In the genomic region with DNA sequence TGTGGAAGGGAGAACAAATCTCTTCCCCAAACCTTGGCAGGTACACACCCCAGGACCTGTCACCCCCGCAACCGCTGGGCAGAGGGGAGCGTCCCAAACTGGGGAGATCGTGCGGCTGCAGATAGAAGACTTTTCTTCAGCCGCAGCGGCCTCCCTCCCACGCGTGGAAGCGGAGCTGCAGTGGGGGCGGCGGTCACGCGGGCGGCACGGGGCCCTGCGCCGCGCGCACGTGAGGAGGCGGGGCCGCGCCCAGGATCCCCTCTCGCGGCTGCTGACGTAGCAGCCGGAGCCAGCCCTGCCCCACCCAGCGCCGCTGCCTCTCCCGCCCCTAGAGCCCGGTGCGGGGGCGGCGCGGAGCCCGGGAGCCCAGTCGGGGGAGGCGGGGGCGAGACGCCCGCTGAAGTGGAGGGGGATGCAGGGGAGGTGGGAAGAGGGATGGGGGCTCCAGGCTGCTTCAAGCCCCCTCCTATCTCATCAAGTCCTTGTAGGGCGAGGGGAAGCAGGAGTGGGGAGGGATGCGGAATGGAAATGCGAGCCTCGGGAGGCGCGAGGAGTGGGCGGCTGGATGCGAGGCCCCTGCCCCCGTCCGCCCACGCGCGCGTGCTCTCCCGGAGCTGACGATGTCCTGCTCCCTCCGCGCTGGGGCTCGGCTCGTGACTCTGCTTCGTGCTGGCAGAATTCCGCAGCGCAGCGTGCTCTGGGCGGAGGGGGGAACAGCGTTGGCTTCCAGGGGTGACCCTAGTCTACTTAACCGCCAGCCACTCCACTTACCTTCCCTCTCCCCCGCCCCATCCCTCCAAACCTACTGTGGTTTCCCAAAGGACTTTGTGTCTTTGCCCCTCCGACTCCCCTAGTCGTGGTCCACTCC, we compare ENCODE assay signal across 8 mouse cellular contexts.
DNase-seq lines count a peak whose midpoint lies in the region; ATAC-seq and TF ChIP-seq lines count a peak whose summit lies in the region.

No protein-coding gene starts in this region.

- DNase-seq in MEL (ENCODE audit: low read depth, low spot score): peak; percentile 67
- peak; percentile 89 for DNase-seq in cerebellum, adult 9-10 months
- peak; percentile 67 to 70 for DNase-seq in frontal cortex, postnatal 25 days (ENCODE audit: low spot score in 2 of 2)
- peak; percentile 66 to 82 for DNase-seq in layer of hippocampus, postnatal 25 days (ENCODE audit: extremely low spot score in 1 of 2, low spot score in 1 of 2)
- DNase-seq in lung, postnatal 10 days: peak; percentile 74
- peak; percentile 67 for DNase-seq in retina, adult 2 months (ENCODE audit: low read depth, low spot score)
- DNase-seq in thymus, postnatal 25 days: peak; percentile 66

- no peak; a peak in 1 of 4 replicates for TF ChIP-seq EP300 in MEL (IDR thresholded peaks at IDR 0.05; ENCODE audit: low read depth in 1 of 2, low read length in 2 of 2)

- peak overlapping the region; percentile 66 for H3K9ac ChIP-seq in MEL (ENCODE audit: control insufficient read depth, low read depth, low read length, poor library complexity, severe bottlenecking)
- peak overlapping the region; percentile 83 for H3K9ac ChIP-seq in hindbrain, embryonic 13.5 days

- H3K27me3 ChIP-seq in MEL (ENCODE audit: control insufficient read depth in 1 of 2, insufficient read depth in 2 of 2, low read length in 2 of 2): peaks cover 1 to 2% of the 10 kb centered on the region in 2 experiments; a peak in 2 of 4 replicates
- peaks cover 23% of the 10 kb centered on the region for H3K27me3 ChIP-seq in hindbrain, embryonic 13.5 days

- H3K4me1 ChIP-seq in MEL (ENCODE audit: control insufficient read depth in 1 of 2, insufficient read depth in 2 of 2, low read length in 2 of 2): peaks cover 0 to 12% of the 10 kb centered on the region in 2 experiments; a peak in 1 of 4 replicates
- peaks cover 10% of the 10 kb centered on the region for H3K4me1 ChIP-seq in hindbrain, embryonic 13.5 days (replicated peaks)

- TF ChIP-seq RAD21 in MEL (IDR thresholded peaks at IDR 0.05; ENCODE audit: low read depth, low read length): no peak

- TF ChIP-seq POLR2A in MEL (IDR thresholded peaks at IDR 0.05; ENCODE audit: control insufficient read depth in 1 of 2, insufficient read depth in 1 of 2, low read depth in 1 of 2, low read length in 2 of 2, poor library complexity in 1 of 2): no peak

- WGBS in hindbrain, embryonic 13.5 days: under 1% methylated on average over 48 of the region's 72 CpGs

- no peaks in the 10 kb centered on the region for H3K9me3 ChIP-seq in MEL (replicated peaks; ENCODE audit: insufficient read depth, low read length)
- H3K9me3 ChIP-seq in hindbrain, embryonic 13.5 days: no peaks in the 10 kb centered on the region

- peak; percentile 89 for ATAC-seq in hindbrain, embryonic 13.5 days (ENCODE audit: low FRiP score)

- peak overlapping the region; percentile 36 to 63 for H3K4me3 ChIP-seq in MEL (ENCODE audit: control insufficient read depth in 1 of 2, insufficient read depth in 1 of 2, low read depth in 2 of 2, low read length in 2 of 2)
- peak overlapping the region; percentile 57 for H3K4me3 ChIP-seq in hindbrain, embryonic 13.5 days

- no peak overlapping the region for H3K27ac ChIP-seq in MEL (ENCODE audit: control insufficient read depth, low read depth, low read length)
- peak overlapping the region; percentile 79 for H3K27ac ChIP-seq in hindbrain, embryonic 13.5 days

- TF ChIP-seq CTCF in MEL (IDR thresholded peaks at IDR 0.05 in 2 of 3, conservative IDR thresholded peaks at IDR 0.05 in 1 of 3; ENCODE audit: control insufficient read depth in 1 of 3, insufficient read depth in 1 of 3, low read depth in 2 of 3, low read length in 3 of 3, poor library complexity in 1 of 3, severe bottlenecking in 1 of 3): no peak

- H3K36me3 ChIP-seq in MEL (ENCODE audit: control insufficient read depth in 1 of 2, insufficient read depth in 2 of 2, low read length in 2 of 2): no peaks in the 10 kb centered on the region; a peak in 1 of 4 replicates
- H3K36me3 ChIP-seq in hindbrain, embryonic 13.5 days: no peaks in the 10 kb centered on the region

- no peaks in the 10 kb centered on the region for H3K79me2 ChIP-seq in MEL (ENCODE audit: control insufficient read depth, insufficient read depth, low read length, poor library complexity)

- peak overlapping the region; percentile 92 for H3K4me2 ChIP-seq in hindbrain, embryonic 13.5 days

TF ChIP-seq in MEL, 35 proteins besides CTCF, POLR2A, EP300 and RAD21:
- TF ChIP-seq ELF1 (IDR thresholded peaks at IDR 0.05; ENCODE audit: low read depth, low read length): no peak
- TF ChIP-seq USF1 (IDR thresholded peaks at IDR 0.05; ENCODE audit: low read depth, low read length): peak; percentile 69
- TF ChIP-seq MXI1 (IDR thresholded peaks at IDR 0.05; ENCODE audit: low read depth, low read length): peak; percentile 52; the same call in 1 of the 2 replicates
- TF ChIP-seq CHD1 (IDR thresholded peaks at IDR 0.05; ENCODE audit: low read depth, low read length): no peak
- peak; percentile 44; the same call in 1 of the 2 replicates for TF ChIP-seq MAX (IDR thresholded peaks at IDR 0.05; ENCODE audit: low read length)
- TF ChIP-seq ZMIZ1 (IDR thresholded peaks at IDR 0.05; ENCODE audit: low read depth, low read length): no peak
- TF ChIP-seq POLR2AphosphoS5 (IDR thresholded peaks at IDR 0.05; ENCODE audit: borderline replicate concordance, low read depth, low read length): no peak
- TF ChIP-seq NELFE (IDR thresholded peaks at IDR 0.05; ENCODE audit: low read depth, low read length): 0 out of 2 replicates have a peak, but pooled peaks have one; percentile 15
- peak; percentile 100 for TF ChIP-seq BHLHE40 (IDR thresholded peaks at IDR 0.05; ENCODE audit: borderline replicate concordance, low read depth, low read length)
